Mouse (Mus musculus) kidney, embryonic 14.5 days (tissue): ENCODE measurements around the gene Rps3a1. TPM values are rescaled to one million over a fixed set of nuclear protein-coding genes. Genes with fewer than 3 reads are reported as not detected.

ENCODE experiments used
- ATAC-seq: fragments of 200-750 bp; cut with Nextera tagmentation; 2 replicates; pipeline ENCODE4 v1.8.0; 2017; ENCODE audit warnings: moderate number of reproducible peaks, mild to moderate bottlenecking, moderate TSS enrichment, moderate library complexity; ENCODE audit not compliant: low FRiP score, low TSS enrichment
- H3K27ac ChIP-seq: fragments of 300-500 bp; sonication (generic); 2 replicates; pipeline ENCODE4 v1.5.1; 2014; ENCODE audit warnings: low read depth, mild to moderate bottlenecking, low read length, moderate library complexity, mixed read lengths
- H3K27me3 ChIP-seq: fragments of 300-500 bp; sonication (generic); 2 replicates; pipeline ENCODE4 v1.6.1; 2014; ENCODE audit warnings: mild to moderate bottlenecking, low read length; ENCODE audit not compliant: control insufficient read depth, insufficient read depth
- H3K36me3 ChIP-seq: fragments of 300-500 bp; sonication (generic); 2 replicates; pipeline ENCODE4 v1.6.1; 2014; ENCODE audit warnings: low read length, mixed read lengths; ENCODE audit not compliant: control insufficient read depth, insufficient read depth
- H3K4me1 ChIP-seq: fragments of 300-500 bp; sonication (generic); 2 replicates; pipeline ENCODE4 v1.6.1; 2014; ENCODE audit warnings: low read length, mixed read lengths; ENCODE audit not compliant: control insufficient read depth, insufficient read depth
- H3K4me2 ChIP-seq: fragments of 300-500 bp; sonication (generic); replicated peaks from 2 replicates; pipeline ENCODE4 v1.6.1; 2014; ENCODE audit warnings: low read depth, mild to moderate bottlenecking, low read length
- H3K4me3 ChIP-seq: fragments of 300-500 bp; sonication (generic); 2 replicates; pipeline ENCODE4 v1.5.1; 2014; ENCODE audit warnings: mild to moderate bottlenecking, low read length
- H3K9ac ChIP-seq: fragments of 300-500 bp; sonication (generic); 2 replicates; pipeline ENCODE4 v1.6.1; 2014; ENCODE audit warnings: low read depth, mild to moderate bottlenecking, low read length, moderate library complexity
- H3K9me3 ChIP-seq: fragments of 300-500 bp; sonication (generic); 2 replicates; pipeline ENCODE4 v1.6.1; 2016; ENCODE audit warnings: low read length; ENCODE audit not compliant: control insufficient read depth
- WGBS: fragments of 180-500 bp; shearing (Covaris S2); extraction: QIAGEN DNeasy Blood & Tissue Kit; methylation state at CpG from one replicate; pipeline ENCODE4 v1.1.7; 2014; 5-methylcytosine and 5-hydroxymethylcytosine counted together
- polyA plus RNA-seq: library from polyadenylated mRNA; unstranded; fragments of >200 nt; fragmentation: Nextera tagmentation; extraction: Ambion mirVana; gene quantifications from 2 replicates; pipeline ENCODE4 v1.2.1, GENCODE M21; 2014

Rps3a1 gene
- polyA plus RNA-seq, 1 experiment from 2014 or later = 1,488 TPM

- H3K9ac ChIP-seq = no peak overlapping the region
- H3K27me3 ChIP-seq = no peaks in the 10 kb centered on the region
- H3K4me1 ChIP-seq = peaks cover 6% of the 10 kb centered on the region; the same call in 1 of the 2 replicates
- 17% methylated on average over 6 of the region's 6 CpGs for WGBS
- no peaks in the 10 kb centered on the region for H3K9me3 ChIP-seq
- no peak overlapping the region for H3K27ac ChIP-seq
- peaks cover 35% of the 10 kb centered on the region for H3K36me3 ChIP-seq
- peak; percentile 14 for ATAC-seq
- H3K4me3 ChIP-seq = peak overlapping the region; percentile 2; the same call in 1 of the 2 replicates
- peak overlapping the region; percentile 19; the same call in 1 of the 2 replicates for H3K4me2 ChIP-seq
Observed at GRCm38 (mm10) chr3:86142934-86143317, 424 bp upstream of the Rps3a1 start.

GRCm38 (mm10) chr3:86141886-86142262 is 628 bp downstream of the Rps3a1 start:
- peak overlapping the region; percentile 97 for H3K9ac ChIP-seq

GRCm38 (mm10) chr3:86141366-86141765 is 1.1 kb downstream of the Rps3a1 start:
- Histone ChIP-seq H3K4me3 (peak overlapping the region; percentile 98), H3K36me3 (peaks cover 50% of the 10 kb centered on the region), H3K27me3 (no peaks in the 10 kb centered on the region), H3K9me3 (no peaks in the 10 kb centered on the region), H3K9ac (peak overlapping the region; percentile 97), H3K4me1 (peaks cover 6% of the 10 kb centered on the region; the same call in 1 of the 2 replicates), H3K4me2 (peak overlapping the region; percentile 89), H3K27ac (peak overlapping the region; percentile 90; the same call in 1 of the 2 replicates)
- 12% methylated on average over 7 of the region's 7 CpGs for WGBS
- ATAC-seq = no peak

More at GRCm38 (mm10) chr3:86141886-86142262, 628 bp downstream of the Rps3a1 start:
- H3K4me1 ChIP-seq = peaks cover 6% of the 10 kb centered on the region; the same call in 1 of the 2 replicates
- no peaks in the 10 kb centered on the region for H3K9me3 ChIP-seq
- H3K27me3 ChIP-seq = no peaks in the 10 kb centered on the region
- under 1% methylated on average over 18 of the region's 18 CpGs for WGBS
- ATAC-seq = peak; percentile 40
- peak overlapping the region; percentile 90 for H3K27ac ChIP-seq
- H3K36me3 ChIP-seq = peaks cover 45% of the 10 kb centered on the region
- H3K4me3 ChIP-seq = peak overlapping the region; percentile 98
- peak overlapping the region; percentile 89 for H3K4me2 ChIP-seq

- no peaks in the 10 kb centered on the region for H3K27me3 ChIP-seq
- no peak overlapping the region for H3K27ac ChIP-seq
- no peak overlapping the region for H3K9ac ChIP-seq
- H3K4me3 ChIP-seq = no peak overlapping the region
- peaks cover 62% of the 10 kb centered on the region for H3K36me3 ChIP-seq
- no peak for ATAC-seq
- WGBS = 94% methylated on average over 4 of the region's 4 CpGs
- peaks cover 6% of the 10 kb centered on the region; the same call in 1 of the 2 replicates for H3K4me1 ChIP-seq
- H3K4me2 ChIP-seq = no peak overlapping the region
- H3K9me3 ChIP-seq = no peaks in the 10 kb centered on the region
Observed at GRCm38 (mm10) chr3:86139660-86140059, 2.8 kb downstream of the Rps3a1 start.

GRCm38 (mm10) chr3:86136936-86137574 is 5.4 kb downstream of the Rps3a1 start:
- Histone ChIP-seq H3K9ac (no peak overlapping the region), H3K4me2 (no peak overlapping the region), H3K27ac (no peak overlapping the region), H3K4me1 (peaks cover 6% of the 10 kb centered on the region; the same call in 1 of the 2 replicates), H3K9me3 (no peaks in the 10 kb centered on the region), H3K27me3 (no peaks in the 10 kb centered on the region), H3K4me3 (no peak overlapping the region), H3K36me3 (peaks cover 62% of the 10 kb centered on the region)
- 93% methylated on average over 6 of the region's 6 CpGs for WGBS
- ATAC-seq = no peak

GRCm38 (mm10) chr3:86135886-86136563 is 6.5 kb downstream of the Rps3a1 start:
- H3K27ac ChIP-seq = no peak overlapping the region
- no peak overlapping the region for H3K4me2 ChIP-seq
- H3K27me3 ChIP-seq = no peaks in the 10 kb centered on the region
- no peak overlapping the region for H3K4me3 ChIP-seq
- peaks cover 60% of the 10 kb centered on the region for H3K36me3 ChIP-seq
- ATAC-seq = no peak
- H3K9me3 ChIP-seq = no peaks in the 10 kb centered on the region
- H3K9ac ChIP-seq = no peak overlapping the region
- peaks cover 5% of the 10 kb centered on the region; the same call in 1 of the 2 replicates for H3K4me1 ChIP-seq
- WGBS = 89% methylated on average over 6 of the region's 6 CpGs

- ATAC-seq = no peak
- Histone ChIP-seq H3K27ac (no peak overlapping the region), H3K9me3 (no peaks in the 10 kb centered on the region), H3K4me1 (no peaks in the 10 kb centered on the region; the same call in 1 of the 2 replicates), H3K27me3 (no peaks in the 10 kb centered on the region), H3K4me3 (no peak overlapping the region), H3K4me2 (no peak overlapping the region), H3K36me3 (peaks cover 51% of the 10 kb centered on the region), H3K9ac (no peak overlapping the region)
- WGBS = 92% methylated on average over 6 of the region's 6 CpGs
Observed at GRCm38 (mm10) chr3:86134939-86135638, 7.4 kb downstream of the Rps3a1 start.

GRCm38 (mm10) chr3:86129757-86130156 is 12.7 kb downstream of the Rps3a1 start:
- Histone ChIP-seq H3K4me3 (no peak overlapping the region), H3K36me3 (peaks cover 26% of the 10 kb centered on the region; the same call in 1 of the 2 replicates), H3K9ac (no peak overlapping the region), H3K9me3 (no peaks in the 10 kb centered on the region), H3K27me3 (no peaks in the 10 kb centered on the region), H3K4me1 (no peaks in the 10 kb centered on the region), H3K4me2 (no peak overlapping the region), H3K27ac (no peak overlapping the region)
- 14% methylated on average over 6 of the region's 6 CpGs for WGBS
- no peak for ATAC-seq
